ENCODE assay signal across 25 mouse cellular contexts in the genomic region with DNA sequence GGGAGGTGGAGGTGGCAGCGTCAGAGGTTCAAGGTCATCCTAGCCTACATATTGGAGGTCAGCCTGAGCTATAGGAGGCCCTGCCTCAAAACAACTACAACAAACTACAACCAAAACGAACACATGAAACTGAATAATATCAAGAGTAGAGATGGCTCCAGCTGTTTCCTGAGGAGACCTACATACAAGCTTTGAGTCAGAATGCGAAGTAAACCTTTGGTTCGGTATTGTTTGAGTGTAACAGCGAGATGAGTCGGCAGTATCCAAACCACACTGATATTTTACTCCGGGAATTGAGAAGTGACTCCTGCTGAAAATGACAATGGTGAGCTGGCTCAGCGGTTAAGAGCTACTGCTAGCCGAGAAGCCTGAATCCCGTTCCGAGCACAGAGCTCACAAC.
"Had no signal": no experiment of that assay in that cellular context is flagged by ENCODE, and none has a peak within 500 bp of the region (broad histone marks: within the 10 kb centered on the region; RNA-seq: fewer than 3 reads in every experiment).

No protein-coding gene starts in this region.

- DNase-seq: gastrocnemius, postnatal 10 days; gastrocnemius, postnatal 25 days; heart, adult 2 months; heart, postnatal 4 days; kidney, adult 18-20 months; kidney, adult 8-10 months; kidney, postnatal 10 days; kidney, postnatal 25 days; kidney, postnatal 4 days; liver; liver, embryonic 13.5 days had no signal

- ATAC-seq: hindbrain, embryonic 16.5 days; inflammation-experienced regulatory T-cells, adult 6 months; intestine, embryonic 15.5 days; intestine, postnatal 0 days had no signal

- H3K4me3 ChIP-seq: heart, adult 2 months; heart, embryonic 13.5 days; heart, embryonic 15.5 days; hindbrain, embryonic 10.5 days; hindbrain, embryonic 12.5 days; intestine, embryonic 15.5 days; layer of hippocampus, adult 2 months; left cerebral cortex, adult 2 months; limb, embryonic 10.5 days; limb, embryonic 12.5 days; liver, embryonic 13.5 days; liver, embryonic 15.5 days had no signal

- H3K27ac ChIP-seq: heart, adult 2 months; heart, embryonic 13.5 days; heart, embryonic 15.5 days; hindbrain, embryonic 10.5 days; hindbrain, embryonic 12.5 days; hindbrain, embryonic 14.5 days; intestine, embryonic 15.5 days; layer of hippocampus, adult 2 months; left cerebral cortex, adult 2 months; limb, embryonic 10.5 days; limb, embryonic 12.5 days; liver, embryonic 13.5 days; liver, embryonic 15.5 days had no signal
